Mouse (Mus musculus) megakaryocyte, adult 5-6 weeks (primary cell): ENCODE measurements around the gene Plxna1. TPM values are rescaled to one million over a fixed set of nuclear protein-coding genes. Genes with fewer than 3 reads are reported as not detected.

Experiments
- ATAC-seq: 2 replicates; pipeline ENCODE4 v1.8.0; 2016; ENCODE audit warnings: mild to moderate bottlenecking, inconsistent platforms; ENCODE audit not compliant: poor library complexity, severe bottlenecking
- total RNA-seq, 2 experiments: library from RNA; stranded (forward) in 1 of 2; stranded (reverse) in 1 of 2; fragments of 153-499, 151-499 nt in 1 of 2; fragments of 221-1000, 200-1000 nt in 1 of 2; gene quantifications; 2 replicates each; pipeline versions ENCODE4 v1.2.3 to v1.2.4; 2015 to 2017

The Plxna1 gene
- total RNA-seq, 2 experiments from 2014 or later, result 2.7 to 5.7 TPM

GRCm38 (mm10) chr6:89285561-89286285, 76.7 kb downstream of the Plxna1 start:
- no peak; the same call in 1 of the 2 replicates for ATAC-seq

- no peak for ATAC-seq
Observed at GRCm38 (mm10) chr6:89285116-89285515, 77.3 kb downstream of the Plxna1 start.

GRCm38 (mm10) chr6:89283095-89283494, 79.3 kb downstream of the Plxna1 start:
- no peak for ATAC-seq

GRCm38 (mm10) chr6:89282626-89283025, 79.8 kb downstream of the Plxna1 start:
- no peak for ATAC-seq

- ATAC-seq, result no peak
Observed at GRCm38 (mm10) chr6:89281492-89282332, 80.7 kb downstream of the Plxna1 start.

- ATAC-seq, result peak; percentile 95
Observed at GRCm38 (mm10) chr6:89280555-89280954, 81.9 kb downstream of the Plxna1 start.

- ATAC-seq, result no peak
Observed at GRCm38 (mm10) chr6:89271731-89272475, 90.5 kb downstream of the Plxna1 start.

- ATAC-seq, result no peak
Observed at GRCm38 (mm10) chr6:89267181-89267580, 95.2 kb downstream of the Plxna1 start.

Other genes with a start within 250 kb of the Plxna1 start
- gene Chchd6, start 233.0 kb upstream of the Plxna1 start, total RNA-seq (2015), result 5.9 and 7.1 TPM in 2 replicates
- 1.3 and 1.5 TPM in 2 replicates for gene Chchd6, start 233.0 kb upstream of the Plxna1 start, total RNA-seq (2017)